Mouse (Mus musculus): ENCODE measurements around the gene Pbx1. TPM values are rescaled to one million over a fixed set of nuclear protein-coding genes. Genes with fewer than 3 reads are reported as not detected.

The Pbx1 gene
- total and polyA plus RNA-seq, 3 experiments, result 0.10 TPM; not detected in 2

DNA sequence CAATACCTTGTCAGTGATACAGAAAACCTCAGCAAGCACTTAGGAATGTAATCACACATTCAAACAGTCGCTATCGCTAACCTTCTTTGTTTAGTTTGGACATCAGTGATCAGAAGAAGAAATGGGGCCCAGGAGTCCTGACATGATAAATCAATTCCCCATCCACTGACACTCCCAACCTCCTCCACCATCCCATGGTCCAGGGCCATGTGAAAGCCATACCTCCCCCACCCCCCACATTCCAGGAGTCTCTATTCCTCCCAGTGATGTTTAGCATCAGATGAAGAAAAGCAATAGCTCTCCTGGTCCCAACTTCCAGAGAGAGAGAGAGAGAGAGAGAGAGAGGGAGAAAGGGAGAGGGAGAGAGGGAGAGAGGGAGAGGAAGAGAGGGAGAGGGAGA, 28.5 kb downstream of the Pbx1 start:
- no peak overlapping the region for H3K4me3 ChIP-seq (ENCODE audit: control insufficient read depth in 1 of 2, insufficient read depth in 1 of 2, low read depth in 2 of 2, low read length in 2 of 2)

GRCm38 (mm10) chr1:168402683-168403082, 29.4 kb downstream of the Pbx1 start:
- no peak for DNase-seq (ENCODE audit: low read depth, low spot score)
- H3K9me3 ChIP-seq (replicated peaks; ENCODE audit: insufficient read depth, low read length), result no peaks in the 10 kb centered on the region
- H3K4me1 ChIP-seq (ENCODE audit: control insufficient read depth in 1 of 2, insufficient read depth in 2 of 2, low read length in 2 of 2), result no peaks in the 10 kb centered on the region
- H3K36me3 ChIP-seq (ENCODE audit: control insufficient read depth in 1 of 2, insufficient read depth in 2 of 2, low read length in 2 of 2), result no peaks in the 10 kb centered on the region
- TF ChIP-seq SMC3 (IDR thresholded peaks at IDR 0.05; ENCODE audit: low read depth, low read length) (no peak), EP300 (IDR thresholded peaks at IDR 0.05; ENCODE audit: low read depth in 1 of 2, low read length in 2 of 2) (no peak), ZMIZ1 (IDR thresholded peaks at IDR 0.05; ENCODE audit: low read depth, low read length) (no peak), UBTF (IDR thresholded peaks at IDR 0.05; ENCODE audit: borderline replicate concordance, insufficient read depth, low read depth, low read length) (no peak), POLR2A (IDR thresholded peaks at IDR 0.05; ENCODE audit: control insufficient read depth in 1 of 2, insufficient read depth in 1 of 2, low read depth in 1 of 2, low read length in 2 of 2, poor library complexity in 1 of 2) (no peak)
- no peak overlapping the region for H3K27ac ChIP-seq (ENCODE audit: control insufficient read depth, low read depth, low read length)
- no peak overlapping the region for H3K4me3 ChIP-seq (ENCODE audit: control insufficient read depth in 1 of 2, insufficient read depth in 1 of 2, low read depth in 2 of 2, low read length in 2 of 2)
- no peaks in the 10 kb centered on the region for H3K27me3 ChIP-seq (ENCODE audit: control insufficient read depth in 1 of 2, insufficient read depth in 2 of 2, low read length in 2 of 2)
- no peak overlapping the region for H3K9ac ChIP-seq (ENCODE audit: control insufficient read depth, low read depth, low read length, poor library complexity, severe bottlenecking)
- H3K79me2 ChIP-seq (ENCODE audit: control insufficient read depth, insufficient read depth, low read length, poor library complexity), result no peaks in the 10 kb centered on the region

More for the DNA sequence above, 28.5 kb downstream of the Pbx1 start:
- no peaks in the 10 kb centered on the region for H3K4me1 ChIP-seq (ENCODE audit: control insufficient read depth in 1 of 2, insufficient read depth in 2 of 2, low read length in 2 of 2)
- H3K27ac ChIP-seq (ENCODE audit: control insufficient read depth, low read depth, low read length), result no peak overlapping the region
- DNase-seq (ENCODE audit: low read depth, low spot score), result no peak
- H3K9ac ChIP-seq (ENCODE audit: control insufficient read depth, low read depth, low read length, poor library complexity, severe bottlenecking), result no peak overlapping the region
- no peak for TF ChIP-seq UBTF (IDR thresholded peaks at IDR 0.05; ENCODE audit: borderline replicate concordance, insufficient read depth, low read depth, low read length)
- no peak for TF ChIP-seq EP300 (IDR thresholded peaks at IDR 0.05; ENCODE audit: low read depth in 1 of 2, low read length in 2 of 2)
- TF ChIP-seq SMC3 (IDR thresholded peaks at IDR 0.05; ENCODE audit: low read depth, low read length), result no peak
- TF ChIP-seq RCOR1 (IDR thresholded peaks at IDR 0.05; ENCODE audit: low read depth, low read length), result no peak
- no peak for TF ChIP-seq GABPA (IDR thresholded peaks at IDR 0.05; ENCODE audit: low read depth, low read length)
- no peak for TF ChIP-seq MAX (IDR thresholded peaks at IDR 0.05; ENCODE audit: low read length)
- TF ChIP-seq POLR2AphosphoS5 (IDR thresholded peaks at IDR 0.05; ENCODE audit: borderline replicate concordance, low read depth, low read length), result no peak
- no peak for TF ChIP-seq POLR2AphosphoS2 (IDR thresholded peaks at IDR 0.05; ENCODE audit: low read length)
- TF ChIP-seq USF2 (IDR thresholded peaks at IDR 0.05; ENCODE audit: borderline replicate concordance in 1 of 2, insufficient read depth in 1 of 2, low read depth in 1 of 2, low read length in 2 of 2), result no peak
- no peaks in the 10 kb centered on the region for H3K79me2 ChIP-seq (ENCODE audit: control insufficient read depth, insufficient read depth, low read length, poor library complexity)
- H3K27me3 ChIP-seq (ENCODE audit: control insufficient read depth in 1 of 2, insufficient read depth in 2 of 2, low read length in 2 of 2), result no peaks in the 10 kb centered on the region
- H3K9me3 ChIP-seq (replicated peaks; ENCODE audit: insufficient read depth, low read length), result no peaks in the 10 kb centered on the region
- no peaks in the 10 kb centered on the region for H3K36me3 ChIP-seq (ENCODE audit: control insufficient read depth in 1 of 2, insufficient read depth in 2 of 2, low read length in 2 of 2)

DNA sequence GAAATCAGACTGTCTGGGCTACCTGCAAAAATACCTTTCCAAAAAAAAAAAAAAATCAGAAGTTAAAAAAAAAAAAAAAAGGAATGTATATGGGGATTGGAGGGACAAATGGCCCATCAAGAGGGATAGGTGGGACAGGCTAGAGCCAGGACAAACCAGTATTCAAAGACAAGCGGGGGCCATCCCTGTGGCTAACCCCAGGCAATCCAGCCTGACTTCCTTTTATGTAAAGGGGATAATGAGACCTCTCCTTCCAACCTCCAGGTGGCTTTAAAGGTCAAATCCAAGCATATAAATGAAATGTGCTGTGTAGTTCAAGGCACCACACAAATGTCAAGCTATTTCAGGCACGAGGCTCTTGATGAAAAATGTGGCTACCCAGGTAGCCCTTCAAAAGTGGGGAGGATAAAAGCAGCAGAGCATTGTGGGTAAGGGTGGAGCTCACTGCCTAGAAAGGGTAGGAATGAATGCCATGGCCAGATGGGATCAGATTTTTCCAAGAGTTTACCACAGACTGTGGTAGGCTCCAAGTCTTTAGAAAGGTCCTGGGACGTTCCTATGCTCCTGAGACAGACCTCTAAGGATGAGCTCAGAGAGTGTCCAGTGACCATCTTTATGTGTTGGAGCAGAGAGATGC, 36.4 kb downstream of the Pbx1 start:
- no peaks in the 10 kb centered on the region for H3K4me1 ChIP-seq (ENCODE audit: control insufficient read depth in 1 of 2, insufficient read depth in 2 of 2, low read length in 2 of 2)
- DNase-seq (ENCODE audit: low read depth, low spot score), result no peak
- H3K9me3 ChIP-seq (replicated peaks; ENCODE audit: insufficient read depth, low read length), result no peaks in the 10 kb centered on the region
- no peak overlapping the region for H3K4me3 ChIP-seq (ENCODE audit: control insufficient read depth in 1 of 2, insufficient read depth in 1 of 2, low read depth in 2 of 2, low read length in 2 of 2)
- no peaks in the 10 kb centered on the region for H3K79me2 ChIP-seq (ENCODE audit: control insufficient read depth, insufficient read depth, low read length, poor library complexity)
- no peak for TF ChIP-seq SIN3A (IDR thresholded peaks at IDR 0.05; ENCODE audit: low read length)
- TF ChIP-seq TBP (IDR thresholded peaks at IDR 0.05; ENCODE audit: low read depth, low read length), result no peak
- TF ChIP-seq JUND (IDR thresholded peaks at IDR 0.05; ENCODE audit: low read depth, low read length), result no peak
- no peak for TF ChIP-seq UBTF (IDR thresholded peaks at IDR 0.05; ENCODE audit: borderline replicate concordance, insufficient read depth, low read depth, low read length)
- no peak for TF ChIP-seq E2F4 (IDR thresholded peaks at IDR 0.05; ENCODE audit: borderline replicate concordance, low read depth, low read length)
- TF ChIP-seq ZC3H11A (IDR thresholded peaks at IDR 0.05; ENCODE audit: low read depth, low read length), result no peak
- no peak overlapping the region for H3K27ac ChIP-seq (ENCODE audit: control insufficient read depth, low read depth, low read length)
- no peaks in the 10 kb centered on the region for H3K27me3 ChIP-seq (ENCODE audit: control insufficient read depth in 1 of 2, insufficient read depth in 2 of 2, low read length in 2 of 2)
- H3K9ac ChIP-seq (ENCODE audit: control insufficient read depth, low read depth, low read length, poor library complexity, severe bottlenecking), result no peak overlapping the region
- no peaks in the 10 kb centered on the region for H3K36me3 ChIP-seq (ENCODE audit: control insufficient read depth in 1 of 2, insufficient read depth in 2 of 2, low read length in 2 of 2)

All from MEL (cell line).